Mouse (Mus musculus) frontal cortex, adult (tissue): ENCODE measurements around the gene Rcsd1.
"Not testable (repeated sequence)": the region's sequence is repeated elsewhere in the genome, so short reads cannot be mapped to it uniquely, and the experiment has no call there.

Experiments used
- ATAC-seq: cut with Nextera tagmentation; 2 replicates; pipeline ENCODE4 v1.9.2; 2017; ENCODE audit warnings: mild to moderate bottlenecking, moderate library complexity, mixed read lengths; ENCODE audit not compliant: low TSS enrichment

Gene Rcsd1

GRCm38 (mm10) chr1:165689845-165690244, 19.7 kb downstream of the Rcsd1 start:
- ATAC-seq, result no peak

- no peak for ATAC-seq
Observed at GRCm38 (mm10) chr1:165687861-165688260, 21.7 kb downstream of the Rcsd1 start.

GRCm38 (mm10) chr1:165686963-165687362, 22.6 kb downstream of the Rcsd1 start:
- ATAC-seq, result no peak

- no peak for ATAC-seq
Observed at GRCm38 (mm10) chr1:165686349-165686748, 23.2 kb downstream of the Rcsd1 start.

- ATAC-seq, result no peak
Observed at GRCm38 (mm10) chr1:165684261-165685203, 25.0 kb downstream of the Rcsd1 start.

GRCm38 (mm10) chr1:165682056-165682853, 27.3 kb downstream of the Rcsd1 start:
- no peak for ATAC-seq

- no peak for ATAC-seq
Observed at GRCm38 (mm10) chr1:165681045-165681794, 28.3 kb downstream of the Rcsd1 start.

- ATAC-seq, result not testable (repeated sequence)
Observed at GRCm38 (mm10) chr1:165680086-165680485, 29.5 kb downstream of the Rcsd1 start.

GRCm38 (mm10) chr1:165679618-165679997, 29.9 kb downstream of the Rcsd1 start:
- no peak for ATAC-seq

GRCm38 (mm10) chr1:165678861-165679617, 30.5 kb downstream of the Rcsd1 start:
- ATAC-seq, result no peak

- ATAC-seq, result no peak
Observed at GRCm38 (mm10) chr1:165677558-165677957, 32.0 kb downstream of the Rcsd1 start.

GRCm38 (mm10) chr1:165676993-165677392, 32.6 kb downstream of the Rcsd1 start:
- peak; percentile 67 for ATAC-seq

GRCm38 (mm10) chr1:165675167-165675566, 34.4 kb downstream of the Rcsd1 start:
- ATAC-seq, result no peak

- ATAC-seq, result no peak
Observed at GRCm38 (mm10) chr1:165672355-165672754, 37.2 kb downstream of the Rcsd1 start.

- no peak for ATAC-seq
Observed at GRCm38 (mm10) chr1:165670056-165670455, 39.5 kb downstream of the Rcsd1 start.

GRCm38 (mm10) chr1:165668904-165669303, 40.7 kb downstream of the Rcsd1 start:
- ATAC-seq, result no peak

GRCm38 (mm10) chr1:165667380-165667779, 42.2 kb downstream of the Rcsd1 start:
- peak; percentile 56; the same call in 1 of the 2 replicates for ATAC-seq

- ATAC-seq, result peak; percentile 4; the same call in 1 of the 2 replicates
Observed at GRCm38 (mm10) chr1:165666944-165667343, 42.6 kb downstream of the Rcsd1 start.

- ATAC-seq, result no peak
Observed at GRCm38 (mm10) chr1:165665758-165666157, 43.8 kb downstream of the Rcsd1 start.

- no peak for ATAC-seq
Observed at GRCm38 (mm10) chr1:165663277-165663676, 46.3 kb downstream of the Rcsd1 start.
